Mouse (Mus musculus) E14TG2a.4 (cell line): Measurements from ENCODE around the gene Rap1b.

Experiments used
- CTCF ChIP-seq: conservative IDR thresholded peaks from 2 replicates; pipeline ENCODE4 v1.5.1; 2014; ENCODE audit warnings: low read length
- NANOG ChIP-seq: IDR thresholded peaks from 2 replicates; pipeline ENCODE4 v1.6.1; 2014; ENCODE audit warnings: borderline replicate concordance, low read length, mixed read lengths

GRCm38 (mm10) chr10:117778328-117778910 is 67.4 kb downstream of the Rap1b start:
- TF ChIP-seq CTCF (no peak), NANOG (no peak)
